Mouse (Mus musculus) heart, embryonic 10.5 days (tissue): ENCODE results near the gene Olfr221. TPM values are rescaled to one million over a fixed set of nuclear protein-coding genes. Genes with fewer than 3 reads are reported as not detected.

Experiments used
- DNase-seq: peaks from one replicate; pipeline ENCODE4 v3.0.0-alpha.2; 2017; ENCODE audit warnings: low spot score
- H3K27ac ChIP-seq: fragments of 300-500 bp; sonication (generic); 2 replicates; pipeline ENCODE4 v1.5.1; 2016; ENCODE audit warnings: mild to moderate bottlenecking
- H3K27me3 ChIP-seq: fragments of 300-500 bp; sonication (generic); 2 replicates; pipeline ENCODE4 v1.6.1; 2016; ENCODE audit warnings: mild to moderate bottlenecking; ENCODE audit not compliant: poor library complexity, insufficient read depth, severe bottlenecking
- H3K36me3 ChIP-seq: fragments of 300-500 bp; sonication (generic); 2 replicates; pipeline ENCODE4 v1.6.1; 2016; ENCODE audit warnings: mild to moderate bottlenecking, moderate library complexity
- H3K4me1 ChIP-seq: fragments of 300-500 bp; sonication (generic); 2 replicates; pipeline ENCODE4 v1.6.1; 2016; ENCODE audit warnings: mild to moderate bottlenecking
- H3K4me3 ChIP-seq: fragments of 300-500 bp; sonication (generic); 2 replicates; pipeline ENCODE4 v1.5.1; 2016; ENCODE audit warnings: mild to moderate bottlenecking, moderate library complexity
- H3K9me3 ChIP-seq: fragments of 300-500 bp; sonication (generic); 2 replicates; pipeline ENCODE4 v1.6.1; 2016; ENCODE audit warnings: mild to moderate bottlenecking, moderate library complexity
- WGBS: fragments of 180-500 bp; shearing (Covaris S2); methylation state at CpG from one replicate; pipeline ENCODE4 v1.1.7; 2016; 5-methylcytosine and 5-hydroxymethylcytosine counted together
- polyA plus RNA-seq: library from polyadenylated mRNA; unstranded; fragments of >200 nt; fragmentation: Nextera tagmentation; extraction: Ambion mirVana; gene quantifications from 2 replicates; pipeline ENCODE4 v1.2.1, GENCODE M21; 2016

Olfr221 gene
- polyA plus RNA-seq, 1 experiment from 2014 or later = not detected

- no peak for DNase-seq
- Histone ChIP-seq H3K36me3 (no peaks in the 10 kb centered on the region), H3K9me3 (no peaks in the 10 kb centered on the region), H3K27ac (no peak overlapping the region), H3K4me3 (no peak overlapping the region), H3K27me3 (no peaks in the 10 kb centered on the region), H3K4me1 (peaks cover 18% of the 10 kb centered on the region)
- 86% methylated on average over 4 of the region's 4 CpGs for WGBS
These were observed 15.9 kb downstream of the Olfr221 start for GRCm38 (mm10) chr14:52026342-52026741.

GRCm38 (mm10) chr14:52024133-52024532, 18.1 kb downstream of the Olfr221 start:
- no peak for DNase-seq
- H3K4me3 ChIP-seq = no peak overlapping the region
- H3K9me3 ChIP-seq = no peaks in the 10 kb centered on the region
- no peak overlapping the region for H3K27ac ChIP-seq
- no peaks in the 10 kb centered on the region for H3K27me3 ChIP-seq
- no peaks in the 10 kb centered on the region for H3K36me3 ChIP-seq
- H3K4me1 ChIP-seq = peaks cover 25% of the 10 kb centered on the region
- 85% methylated on average over 2 of the region's 2 CpGs for WGBS

GRCm38 (mm10) chr14:52022709-52023459, 19.4 kb downstream of the Olfr221 start:
- 6% methylated on average over 23 of the region's 23 CpGs for WGBS
- Histone ChIP-seq H3K4me3 (peak overlapping the region; percentile 52), H3K27me3 (no peaks in the 10 kb centered on the region), H3K9me3 (no peaks in the 10 kb centered on the region), H3K36me3 (no peaks in the 10 kb centered on the region), H3K27ac (peak overlapping the region; percentile 85), H3K4me1 (peaks cover 36% of the 10 kb centered on the region)
- peak; percentile 92 for DNase-seq

DNA sequence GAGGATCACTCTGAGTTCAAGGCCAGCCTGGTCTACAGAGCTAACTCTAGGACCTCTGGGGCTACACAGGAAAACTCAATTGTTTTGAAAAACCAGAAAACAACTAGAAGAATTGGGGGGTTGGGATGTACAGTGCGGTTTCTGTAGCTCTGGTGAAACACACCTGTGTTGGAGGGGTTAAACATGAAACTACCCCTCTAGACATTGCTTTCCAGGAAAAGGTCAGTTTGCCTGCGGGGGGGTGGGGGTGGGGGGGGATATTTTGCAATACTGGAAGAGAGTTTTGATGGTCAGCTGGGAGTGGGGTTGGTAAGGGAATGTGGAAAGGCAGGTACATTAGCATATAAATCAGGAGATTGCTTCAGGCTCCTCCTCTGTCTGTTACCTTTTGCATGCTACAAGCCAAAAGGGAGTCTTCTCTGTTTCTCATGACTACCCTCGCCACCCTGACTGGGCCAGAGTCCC, 20.0 kb downstream of the Olfr221 start:
- peaks cover 41% of the 10 kb centered on the region for H3K4me1 ChIP-seq
- no peaks in the 10 kb centered on the region for H3K27me3 ChIP-seq
- 59% methylated on average over 3 of the region's 3 CpGs for WGBS
- peak overlapping the region; percentile 85 for H3K27ac ChIP-seq
- peak overlapping the region; percentile 52 for H3K4me3 ChIP-seq
- H3K36me3 ChIP-seq = no peaks in the 10 kb centered on the region
- H3K9me3 ChIP-seq = no peaks in the 10 kb centered on the region
- no peak for DNase-seq

- Histone ChIP-seq H3K4me1 (peaks cover 47% of the 10 kb centered on the region), H3K9me3 (no peaks in the 10 kb centered on the region), H3K4me3 (no peak overlapping the region), H3K27ac (peak overlapping the region; percentile 100; the same call in 1 of the 2 replicates), H3K27me3 (no peaks in the 10 kb centered on the region), H3K36me3 (no peaks in the 10 kb centered on the region)
- 88% methylated on average over 8 of the region's 8 CpGs for WGBS
- DNase-seq = peak; percentile 52
These were observed 20.6 kb downstream of the Olfr221 start for GRCm38 (mm10) chr14:52021568-52022212.

DNA sequence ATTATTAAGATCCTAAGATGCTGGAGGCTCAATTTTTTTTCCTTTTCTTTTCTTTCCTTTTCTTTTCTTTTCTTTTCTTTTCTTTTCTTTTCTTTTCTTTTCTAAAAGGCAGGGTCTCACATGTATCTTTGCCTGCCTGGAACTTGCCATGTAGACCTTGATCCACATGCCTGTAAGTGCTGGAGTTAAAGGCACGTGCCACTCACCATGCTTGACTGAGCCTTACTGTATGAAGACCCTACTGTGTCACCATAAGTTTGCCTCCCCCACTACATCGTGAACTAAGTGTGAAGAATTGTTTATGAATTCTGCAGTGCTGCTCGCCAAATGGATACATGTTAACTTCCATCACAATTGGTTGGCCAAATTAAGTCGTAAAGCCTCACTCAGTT, 21.1 kb downstream of the Olfr221 start:
- Histone ChIP-seq H3K9me3 (no peaks in the 10 kb centered on the region), H3K4me1 (peaks cover 52% of the 10 kb centered on the region), H3K27me3 (no peaks in the 10 kb centered on the region), H3K36me3 (no peaks in the 10 kb centered on the region), H3K4me3 (peak overlapping the region; percentile 74; the same call in 1 of the 2 replicates), H3K27ac (peak overlapping the region; percentile 100)
- peak; percentile 74 for DNase-seq
- 81% methylated on average over 4 of the region's 4 CpGs for WGBS

DNA sequence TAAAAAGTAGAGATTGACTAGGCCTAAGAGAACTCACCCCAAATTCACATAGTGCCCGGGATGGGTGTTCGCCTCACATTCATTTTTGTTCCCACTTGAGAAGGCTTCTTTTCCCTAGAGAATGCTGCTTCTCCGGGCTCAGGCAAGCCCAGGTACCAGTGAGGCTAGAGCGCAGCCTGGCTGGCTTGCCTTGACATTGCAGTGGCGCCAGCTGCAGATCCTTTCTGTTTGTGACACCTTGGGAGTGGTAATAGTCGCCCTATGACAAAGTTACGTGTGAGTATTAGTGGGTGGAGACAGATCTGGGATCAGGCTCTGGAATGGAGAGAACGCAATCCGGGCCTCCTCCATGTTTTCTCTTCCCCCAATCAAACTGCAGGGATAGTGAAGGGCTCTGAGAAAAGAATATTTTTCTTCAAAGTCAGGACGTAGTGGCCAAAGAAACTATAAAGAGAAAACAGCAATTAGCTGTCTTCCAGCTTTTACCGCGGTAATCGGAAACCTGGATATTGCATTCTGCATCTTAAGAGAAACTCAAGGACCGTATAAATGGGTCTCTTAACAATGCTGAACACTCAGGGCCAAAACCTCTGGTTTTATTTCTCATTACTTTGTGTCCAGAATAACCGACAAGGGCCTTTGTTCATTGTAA, 21.6 kb downstream of the Olfr221 start, which contains the start of gene Zfp219:
TSS of gene Zfp219 (minus strand) at position 248 of the 652 bp plus-strand sequence.
- Histone ChIP-seq H3K27ac (peak within 1 kb of the TSS; percentile 100), H3K9me3 (no peaks in the 10 kb centered on the region), H3K4me3 (peak within 1 kb of the TSS; percentile 74), H3K4me1 (peaks cover 57% of the 10 kb centered on the region), H3K36me3 (no peaks in the 10 kb centered on the region), H3K27me3 (no peaks in the 10 kb centered on the region)
- peak; percentile 96 for DNase-seq
- WGBS = 12% methylated on average over 15 of the region's 15 CpGs

GRCm38 (mm10) chr14:52019590-52020340, 22.5 kb downstream of the Olfr221 start:
- peak overlapping the region; percentile 74 for H3K4me3 ChIP-seq
- H3K27me3 ChIP-seq = no peaks in the 10 kb centered on the region
- peak overlapping the region; percentile 100 for H3K27ac ChIP-seq
- no peaks in the 10 kb centered on the region for H3K9me3 ChIP-seq
- WGBS = under 1% methylated on average over 74 of the region's 74 CpGs
- DNase-seq = peak; percentile 99
- H3K36me3 ChIP-seq = no peaks in the 10 kb centered on the region
- peaks cover 62% of the 10 kb centered on the region for H3K4me1 ChIP-seq

- Histone ChIP-seq H3K9me3 (no peaks in the 10 kb centered on the region), H3K36me3 (no peaks in the 10 kb centered on the region), H3K4me1 (peaks cover 62% of the 10 kb centered on the region), H3K4me3 (peak overlapping the region; percentile 74), H3K27me3 (no peaks in the 10 kb centered on the region), H3K27ac (peak overlapping the region; percentile 100)
- DNase-seq = no peak
- 38% methylated on average over 12 of the region's 12 CpGs for WGBS
These were observed 23.1 kb downstream of the Olfr221 start for GRCm38 (mm10) chr14:52019051-52019589.

DNA sequence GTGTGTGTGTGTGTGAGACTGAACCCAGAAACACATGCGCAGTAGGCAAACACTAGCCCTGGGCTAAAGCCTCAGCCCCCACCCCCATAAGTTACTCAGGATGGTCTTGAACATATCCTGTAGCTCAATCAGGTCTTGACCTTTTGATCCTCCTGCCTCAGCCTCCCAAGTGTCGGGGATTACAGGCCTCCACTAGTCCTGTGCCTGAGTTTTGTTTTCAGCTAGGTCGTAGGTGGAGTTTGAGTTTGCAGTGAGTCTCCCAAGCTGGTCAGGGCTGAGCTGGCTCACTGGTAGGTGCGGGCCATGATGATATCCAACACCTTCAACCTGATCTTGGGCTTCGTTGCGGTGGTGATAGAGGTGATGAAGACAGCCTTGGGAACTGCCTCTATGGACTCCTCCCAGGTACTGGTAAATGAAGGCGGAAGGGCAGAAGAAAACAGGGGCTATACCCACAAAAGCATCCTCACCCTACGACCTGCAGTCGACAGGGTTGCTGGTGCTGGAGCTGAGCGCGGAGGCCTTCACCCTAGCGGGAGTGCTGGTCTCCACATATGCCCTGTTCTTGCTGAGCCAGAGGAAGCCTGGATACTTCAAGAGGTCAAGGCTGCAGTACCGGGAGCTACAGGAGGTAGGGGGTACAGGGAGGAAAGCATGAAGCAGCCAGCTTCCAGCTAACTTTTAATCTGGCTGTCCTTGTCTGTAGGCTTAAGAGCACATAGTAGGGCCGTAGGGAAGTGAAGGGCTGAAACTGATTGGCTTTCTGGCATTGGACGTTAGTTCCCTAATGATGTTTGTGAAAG, 23.8 kb downstream of the Olfr221 start:
- H3K4me1 ChIP-seq = peaks cover 60% of the 10 kb centered on the region
- H3K27ac ChIP-seq = peak overlapping the region; percentile 100
- WGBS = 90% methylated on average over 15 of the region's 15 CpGs
- H3K9me3 ChIP-seq = no peaks in the 10 kb centered on the region
- H3K36me3 ChIP-seq = no peaks in the 10 kb centered on the region
- peak; percentile 75 for DNase-seq
- H3K27me3 ChIP-seq = no peaks in the 10 kb centered on the region
- H3K4me3 ChIP-seq = peak overlapping the region; percentile 74

DNA sequence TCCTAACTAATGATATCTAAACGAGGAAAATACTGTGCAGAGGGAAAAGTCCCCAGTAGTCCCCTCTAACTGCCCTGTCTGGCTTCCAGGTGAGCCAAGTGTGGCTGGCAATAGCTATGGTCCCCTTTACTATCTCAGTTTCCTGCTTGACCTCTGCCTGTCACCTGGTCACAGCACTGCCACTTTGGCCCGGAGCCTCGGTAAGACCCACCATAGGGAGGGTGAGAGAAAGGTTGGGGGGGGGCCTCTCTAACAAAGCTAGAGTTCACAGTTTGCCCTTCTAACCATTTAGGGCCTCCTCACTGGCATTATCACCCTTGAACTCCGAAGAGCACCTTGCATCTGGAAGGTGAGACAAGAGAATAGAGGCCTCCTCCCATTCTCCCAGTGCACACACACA, 24.6 kb downstream of the Olfr221 start:
- Histone ChIP-seq H3K27ac (no peak overlapping the region), H3K9me3 (no peaks in the 10 kb centered on the region)
- WGBS = 76% methylated on average over 4 of the region's 4 CpGs

More for the DNA sequence above, 24.6 kb downstream of the Olfr221 start:
- no peaks in the 10 kb centered on the region for H3K27me3 ChIP-seq
- H3K4me3 ChIP-seq = no peak overlapping the region
- H3K36me3 ChIP-seq = no peaks in the 10 kb centered on the region
- peak; percentile 66 for DNase-seq
- H3K4me1 ChIP-seq = peaks cover 59% of the 10 kb centered on the region
